Mouse (Mus musculus): ENCODE results near the gene Git2. TPM values are rescaled to one million over a fixed set of nuclear protein-coding genes. Genes with fewer than 3 reads are reported as not detected.
A peak's percentile ranks its signal among the peaks of the same experiment; 100 is the strongest.

The Git2 gene
- polyA plus RNA-seq, 1 experiment from 2014 or later, result 32.6 TPM

DNA sequence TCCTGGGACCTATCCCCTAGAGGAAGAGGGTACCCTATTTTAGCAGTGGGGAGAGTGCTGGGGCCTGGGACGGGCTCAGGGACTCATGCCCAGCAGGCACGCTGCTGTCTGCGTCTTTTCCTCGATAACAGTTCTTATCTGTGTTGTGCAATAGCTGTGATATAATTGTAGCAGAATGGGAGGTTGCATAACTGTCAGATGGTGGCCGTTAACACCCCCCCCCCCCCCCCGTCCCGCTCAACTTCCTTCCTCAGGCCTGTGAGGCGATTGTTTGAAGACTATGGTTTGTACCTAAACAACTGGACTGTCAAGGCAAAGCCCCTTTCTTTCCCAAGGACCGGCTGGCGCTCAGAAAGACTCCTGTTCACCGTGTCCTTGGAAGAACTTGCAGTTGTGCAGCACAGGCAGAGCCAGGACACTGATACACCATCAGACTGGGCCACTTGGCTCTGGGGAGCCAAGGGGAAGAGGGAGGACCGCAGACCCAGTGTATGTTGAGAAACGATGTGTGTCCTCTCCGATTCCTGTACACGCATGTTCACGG lies 9.4 kb upstream of the Git2 start:
- peak overlapping the region; percentile 46 to 64 for H3K27ac ChIP-seq (replicated peaks in 1 of 2; ENCODE audit: control insufficient read depth in 1 of 2, insufficient read depth in 1 of 2, low read depth in 2 of 2, low read length in 2 of 2)
- no peak overlapping the region for H3K4me3 ChIP-seq (ENCODE audit: control insufficient read depth in 1 of 2, insufficient read depth in 1 of 2, low read depth in 1 of 2, low read length in 2 of 2)
- H3K9ac ChIP-seq (ENCODE audit: low read length), result peak overlapping the region; percentile 48; the same call in 1 of the 2 replicates
- peak overlapping the region; percentile 17; the same call in 1 of the 2 replicates for H3K4me2 ChIP-seq (ENCODE audit: low read length)
- 0 out of 2 replicates have a peak, but pooled peaks have one; percentile 12 for ATAC-seq (ENCODE audit: insufficient number of reproducible peaks, insufficient read depth, low FRiP score, low read depth)
- no peaks in the 10 kb centered on the region for H3K27me3 ChIP-seq (ENCODE audit: control insufficient read depth, insufficient read depth, low read length)
- H3K36me3 ChIP-seq (ENCODE audit: control insufficient read depth, insufficient read depth, low read length), result peaks cover 38% of the 10 kb centered on the region
- peaks cover 22 to 35% of the 10 kb centered on the region in 2 experiments for H3K4me1 ChIP-seq (ENCODE audit: control insufficient read depth in 2 of 2, insufficient read depth in 2 of 2, low read length in 2 of 2)
- 43% methylated on average over 16 of the region's 16 CpGs for WGBS
- no peaks in the 10 kb centered on the region for H3K9me3 ChIP-seq (ENCODE audit: control insufficient read depth, low read length)

- Histone ChIP-seq H3K4me2 (ENCODE audit: low read length) (no peak overlapping the region; the same call in 1 of the 2 replicates), H3K36me3 (ENCODE audit: control insufficient read depth, insufficient read depth, low read length) (peaks cover 27% of the 10 kb centered on the region), H3K9ac (ENCODE audit: low read length) (no peak overlapping the region), H3K4me3 (ENCODE audit: control insufficient read depth in 1 of 2, insufficient read depth in 1 of 2, low read depth in 1 of 2, low read length in 2 of 2) (no peak overlapping the region), H3K27me3 (ENCODE audit: control insufficient read depth, insufficient read depth, low read length) (no peaks in the 10 kb centered on the region), H3K4me1 (ENCODE audit: control insufficient read depth in 2 of 2, insufficient read depth in 2 of 2, low read length in 2 of 2) (peaks cover 22 to 35% of the 10 kb centered on the region in 2 experiments), H3K9me3 (ENCODE audit: control insufficient read depth, low read length) (no peaks in the 10 kb centered on the region), H3K27ac (replicated peaks in 1 of 2; ENCODE audit: control insufficient read depth in 1 of 2, insufficient read depth in 1 of 2, low read depth in 2 of 2, low read length in 2 of 2) (0 out of 4 replicates have a peak overlapping the region, but pooled peaks of 1 of the 2 experiments have one; percentile 9)
- 52% methylated on average over 12 of the region's 12 CpGs for WGBS
- ATAC-seq (ENCODE audit: insufficient number of reproducible peaks, insufficient read depth, low FRiP score, low read depth), result 0 out of 2 replicates have a peak, but pooled peaks have one; percentile 44
Measured at GRCm38 (mm10) chr5:114783405-114784163, 8.3 kb upstream of the Git2 start.

DNA sequence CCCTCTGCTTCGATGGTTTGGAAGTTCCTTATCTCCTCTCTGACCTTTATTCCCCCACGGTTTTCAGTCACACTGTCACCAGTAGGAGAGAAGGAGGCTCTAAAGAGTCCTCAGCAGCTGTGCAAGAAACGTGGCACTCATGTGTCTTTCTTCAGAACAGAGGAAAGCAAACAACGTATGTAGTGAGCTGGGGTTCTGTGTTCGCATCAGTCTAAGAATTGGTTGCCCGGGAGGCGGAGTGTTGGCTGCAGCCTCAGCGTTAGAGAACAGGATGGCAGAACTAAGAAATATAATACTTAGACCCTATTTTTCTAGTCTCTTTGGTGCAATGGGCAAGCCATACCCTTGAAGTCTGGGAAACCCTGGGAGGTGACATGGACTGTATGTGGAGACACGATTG lies 7.7 kb upstream of the Git2 start:
- Histone ChIP-seq H3K36me3 (ENCODE audit: control insufficient read depth, insufficient read depth, low read length) (peaks cover 22% of the 10 kb centered on the region), H3K4me3 (ENCODE audit: control insufficient read depth in 1 of 2, insufficient read depth in 1 of 2, low read depth in 1 of 2, low read length in 2 of 2) (no peak overlapping the region), H3K9me3 (ENCODE audit: control insufficient read depth, low read length) (no peaks in the 10 kb centered on the region), H3K9ac (ENCODE audit: low read length) (no peak overlapping the region), H3K4me2 (ENCODE audit: low read length) (no peak overlapping the region), H3K27me3 (ENCODE audit: control insufficient read depth, insufficient read depth, low read length) (no peaks in the 10 kb centered on the region), H3K4me1 (ENCODE audit: control insufficient read depth in 2 of 2, insufficient read depth in 2 of 2, low read length in 2 of 2) (peaks cover 22 to 35% of the 10 kb centered on the region in 2 experiments), H3K27ac (replicated peaks in 1 of 2; ENCODE audit: control insufficient read depth in 1 of 2, insufficient read depth in 1 of 2, low read depth in 2 of 2, low read length in 2 of 2) (no peak overlapping the region)
- 66% methylated on average over 9 of the region's 9 CpGs for whole genome bisulfite sequencing
- ATAC-seq (ENCODE audit: insufficient number of reproducible peaks, insufficient read depth, low FRiP score, low read depth), result no peak

- ATAC-seq (ENCODE audit: insufficient number of reproducible peaks, insufficient read depth, low FRiP score, low read depth), result no peak
- H3K36me3 ChIP-seq (ENCODE audit: control insufficient read depth, insufficient read depth, low read length), result peaks cover 3% of the 10 kb centered on the region; the same call in 1 of the 2 replicates
- no peak overlapping the region for H3K27ac ChIP-seq (replicated peaks in 1 of 2; ENCODE audit: control insufficient read depth in 1 of 2, insufficient read depth in 1 of 2, low read depth in 2 of 2, low read length in 2 of 2)
- H3K4me3 ChIP-seq (ENCODE audit: control insufficient read depth in 1 of 2, insufficient read depth in 1 of 2, low read depth in 1 of 2, low read length in 2 of 2), result no peak overlapping the region
- WGBS, result 82% methylated on average over 7 of the region's 7 CpGs
- H3K9ac ChIP-seq (ENCODE audit: low read length), result no peak overlapping the region
- H3K4me2 ChIP-seq (ENCODE audit: low read length), result no peak overlapping the region
- H3K9me3 ChIP-seq (ENCODE audit: control insufficient read depth, low read length), result no peaks in the 10 kb centered on the region
- no peaks in the 10 kb centered on the region for H3K27me3 ChIP-seq (ENCODE audit: control insufficient read depth, insufficient read depth, low read length)
- H3K4me1 ChIP-seq (ENCODE audit: control insufficient read depth in 2 of 2, insufficient read depth in 2 of 2, low read length in 2 of 2), result peaks cover 22 to 40% of the 10 kb centered on the region in 2 experiments
Measured at GRCm38 (mm10) chr5:114780912-114781311, 5.6 kb upstream of the Git2 start.

DNA sequence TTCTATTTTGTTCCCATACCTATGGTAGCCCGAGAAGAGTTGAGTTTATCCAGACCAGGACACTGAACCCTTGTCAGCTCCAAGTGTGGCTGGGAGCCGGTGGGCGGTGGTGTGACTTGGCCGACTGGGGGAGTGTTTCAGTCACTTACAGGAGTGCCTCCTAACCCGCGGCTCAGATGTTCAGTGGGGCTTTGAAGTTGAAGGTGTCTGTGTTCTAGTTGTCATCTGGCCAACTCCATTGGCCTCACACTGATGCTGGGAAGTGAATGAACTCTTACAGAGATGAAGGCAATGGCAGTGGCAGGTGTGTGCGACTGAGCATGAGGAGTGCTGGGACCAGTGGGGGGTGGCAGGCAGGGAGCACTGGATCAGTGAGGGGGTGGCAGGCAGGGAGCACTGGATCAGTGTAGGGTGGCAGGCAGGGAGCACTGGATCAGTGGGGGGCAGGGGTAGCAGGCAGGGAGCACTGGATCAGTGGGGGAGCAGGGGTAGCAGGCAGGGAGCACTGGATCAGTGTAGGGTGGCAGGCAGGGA lies 4.7 kb upstream of the Git2 start:
- Histone ChIP-seq H3K36me3 (ENCODE audit: control insufficient read depth, insufficient read depth, low read length) (no peaks in the 10 kb centered on the region), H3K9ac (ENCODE audit: low read length) (no peak overlapping the region)

GRCm38 (mm10) chr5:114776174-114776573 lies 857 bp upstream of the Git2 start:
- no peaks in the 10 kb centered on the region for H3K27me3 ChIP-seq (ENCODE audit: control insufficient read depth, insufficient read depth, low read length)
- peaks cover 5 to 20% of the 10 kb centered on the region in 2 experiments; a peak in 3 of 4 replicates for H3K4me1 ChIP-seq (ENCODE audit: control insufficient read depth in 2 of 2, insufficient read depth in 2 of 2, low read length in 2 of 2)
- H3K36me3 ChIP-seq (ENCODE audit: control insufficient read depth, insufficient read depth, low read length), result no peaks in the 10 kb centered on the region
- H3K4me3 ChIP-seq (ENCODE audit: control insufficient read depth in 1 of 2, insufficient read depth in 1 of 2, low read depth in 1 of 2, low read length in 2 of 2), result peak overlapping the region in 1 of 2 experiments; percentile 100; a peak in 1 of 4 replicates
- no peak overlapping the region for H3K27ac ChIP-seq (replicated peaks in 1 of 2; ENCODE audit: control insufficient read depth in 1 of 2, insufficient read depth in 1 of 2, low read depth in 2 of 2, low read length in 2 of 2)
- 0 out of 2 replicates have a peak overlapping the region, but pooled peaks have one; percentile 96 for H3K9ac ChIP-seq (ENCODE audit: low read length)
- no peaks in the 10 kb centered on the region for H3K9me3 ChIP-seq (ENCODE audit: control insufficient read depth, low read length)
- ATAC-seq (ENCODE audit: insufficient number of reproducible peaks, insufficient read depth, low FRiP score, low read depth), result no peak
- peak overlapping the region; percentile 95 for H3K4me2 ChIP-seq (ENCODE audit: low read length)
- 76% methylated on average over 7 of the region's 7 CpGs for WGBS

More for the DNA sequence above, 4.7 kb upstream of the Git2 start:
- H3K27ac ChIP-seq (replicated peaks in 1 of 2; ENCODE audit: control insufficient read depth in 1 of 2, insufficient read depth in 1 of 2, low read depth in 2 of 2, low read length in 2 of 2), result no peak overlapping the region
- H3K4me2 ChIP-seq (ENCODE audit: low read length), result no peak overlapping the region
- peaks cover 24 to 38% of the 10 kb centered on the region in 2 experiments for H3K4me1 ChIP-seq (ENCODE audit: control insufficient read depth in 2 of 2, insufficient read depth in 2 of 2, low read length in 2 of 2)
- no peaks in the 10 kb centered on the region for H3K27me3 ChIP-seq (ENCODE audit: control insufficient read depth, insufficient read depth, low read length)
- H3K4me3 ChIP-seq (ENCODE audit: control insufficient read depth in 1 of 2, insufficient read depth in 1 of 2, low read depth in 1 of 2, low read length in 2 of 2), result no peak overlapping the region
- H3K9me3 ChIP-seq (ENCODE audit: control insufficient read depth, low read length), result no peaks in the 10 kb centered on the region
- 32% methylated on average over 7 of the region's 7 CpGs for WGBS
- no peak for ATAC-seq (ENCODE audit: insufficient number of reproducible peaks, insufficient read depth, low FRiP score, low read depth)

DNA sequence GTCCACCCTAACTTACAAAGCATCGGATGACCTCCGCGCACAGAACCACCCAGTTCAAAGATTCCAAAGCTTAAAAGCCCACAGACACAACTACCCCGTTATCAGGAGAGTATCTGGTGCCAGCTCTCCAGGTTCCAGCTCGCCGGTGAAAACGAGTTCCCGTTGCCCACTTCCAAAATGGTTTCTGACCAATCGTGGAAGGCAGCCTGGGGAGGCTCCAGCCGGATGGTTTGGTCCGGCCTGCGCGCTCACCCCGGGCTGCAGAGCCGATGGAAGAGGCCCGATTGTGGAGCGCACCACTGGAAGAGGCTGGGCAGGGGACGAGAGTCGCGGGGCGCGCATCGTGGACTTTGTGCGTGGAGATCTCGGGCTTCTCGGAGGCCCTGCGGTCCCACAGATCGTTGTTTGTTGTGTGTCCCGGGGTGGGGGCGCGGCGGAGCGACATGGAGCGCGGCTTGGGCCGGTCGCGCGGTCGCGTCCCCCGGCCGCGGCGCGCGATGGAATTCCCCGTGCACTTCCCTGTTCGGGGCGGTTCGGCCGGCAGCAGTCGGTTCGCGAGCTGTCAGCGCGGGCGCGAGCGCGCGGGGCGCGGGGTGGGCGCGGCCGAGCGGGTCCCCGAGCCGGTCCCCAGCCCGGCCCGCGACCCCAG lies 790 bp downstream of the Git2 start, which contains the start of gene Ankrd13a:
Ankrd13a (plus strand) TSS at position 275 of the 649 bp plus-strand sequence.
- no peaks in the 10 kb centered on the region for H3K36me3 ChIP-seq (ENCODE audit: control insufficient read depth, insufficient read depth, low read length)

More for the DNA sequence above, 790 bp downstream of the Git2 start, which contains the start of gene Ankrd13a:
- Histone ChIP-seq H3K4me2 (ENCODE audit: low read length) (peak within 1 kb of the TSS; percentile 95), H3K9me3 (ENCODE audit: control insufficient read depth, low read length) (no peaks in the 10 kb centered on the region), H3K4me3 (ENCODE audit: control insufficient read depth in 1 of 2, insufficient read depth in 1 of 2, low read depth in 1 of 2, low read length in 2 of 2) (peak within 1 kb of the TSS; percentile 72 to 100), H3K27me3 (ENCODE audit: control insufficient read depth, insufficient read depth, low read length) (no peaks in the 10 kb centered on the region), H3K4me1 (ENCODE audit: control insufficient read depth in 2 of 2, insufficient read depth in 2 of 2, low read length in 2 of 2) (peaks cover 3 to 20% of the 10 kb centered on the region in 2 experiments; a peak in 3 of 4 replicates), H3K27ac (replicated peaks in 1 of 2; ENCODE audit: control insufficient read depth in 1 of 2, insufficient read depth in 1 of 2, low read depth in 2 of 2, low read length in 2 of 2) (peak within 1 kb of the TSS; percentile 92), H3K9ac (ENCODE audit: low read length) (peak within 1 kb of the TSS; percentile 96)
- ATAC-seq (ENCODE audit: insufficient number of reproducible peaks, insufficient read depth, low FRiP score, low read depth), result peak; percentile 85
- WGBS, result under 1% methylated on average over 57 of the region's 73 CpGs
